Mouse (Mus musculus) liver, postnatal 0 days (tissue): ENCODE measurements at regions not wholly inside any gene's neighbourhood (a gene's known extent, or its start where the extent isn't known, plus 50 kb on each side); places are given as distances from the start of the nearest gene placed in this dataset.

Source experiments
- CTCF ChIP-seq: sonication (generic); IDR thresholded peaks from 2 replicates; pipeline ENCODE4 v1.5.1; 2016; ENCODE audit warnings: antibody characterized with exemption, low read depth
- EP300 ChIP-seq: IDR thresholded peaks from 2 replicates; pipeline ENCODE4 v1.6.1; 2016; ENCODE audit warnings: antibody characterized with exemption, low read depth, mild to moderate bottlenecking

DNA sequence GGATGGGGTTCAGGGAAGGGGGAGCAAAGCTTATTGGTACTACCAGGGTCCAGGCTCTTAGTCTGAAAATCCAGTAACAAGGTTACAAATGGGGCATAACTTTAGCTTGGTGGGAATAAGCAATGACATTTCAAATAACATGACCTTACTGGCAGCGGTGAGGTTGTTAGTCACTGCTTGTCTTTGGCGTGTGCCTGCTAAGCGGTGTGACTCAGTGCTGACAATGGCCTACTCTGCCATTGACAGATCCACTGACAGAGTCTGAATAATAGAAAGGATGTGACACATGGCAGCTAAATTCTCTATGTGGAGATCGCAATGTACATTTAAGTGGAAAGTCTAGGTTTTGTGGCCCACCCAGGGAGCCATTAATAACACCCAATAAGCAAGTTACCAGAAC lies 61.5 kb upstream of the Rxfp2 start:
- no peak for TF ChIP-seq CTCF
- TF ChIP-seq EP300: no peak
